Mouse (Mus musculus) MEL (cell line): Measurements from ENCODE around the gene Gmps. TPM values are rescaled to one million over a fixed set of nuclear protein-coding genes. Genes with fewer than 3 reads are reported as not detected.
A peak's percentile ranks its signal among the peaks of the same experiment; 100 is the strongest.

Experiments
- DNase-seq: peaks from one replicate; pipeline ENCODE4 v3.0.0; 2011; ENCODE audit warnings: low read depth, low spot score
- H3K27ac ChIP-seq: 2 replicates; pipeline ENCODE4 v1.5.1; 2012; ENCODE audit warnings: low read depth, mild to moderate bottlenecking, control low read depth, low read length, moderate library complexity; ENCODE audit not compliant: control insufficient read depth
- H3K27me3 ChIP-seq, 2 experiments: fragments of 150-350 bp in 1 of 2; sonication (generic) in 1 of 2; 2 replicates each; pipeline ENCODE4 v1.6.1; 2012; ENCODE audit warnings: low read length in 2 of 2, mild to moderate bottlenecking in 2 of 2, improper control_type of control experiment in 1 of 2, moderate library complexity in 1 of 2; ENCODE audit not compliant: insufficient read depth in 2 of 2, control insufficient read depth in 1 of 2
- H3K36me3 ChIP-seq, 2 experiments: 2 replicates each; pipeline ENCODE4 v1.6.1; 2012 to 2014; ENCODE audit warnings: low read length in 2 of 2, improper control_type of control experiment in 1 of 2, inconsistent platforms in 1 of 2, mild to moderate bottlenecking in 1 of 2; ENCODE audit not compliant: insufficient read depth in 2 of 2, control insufficient read depth in 1 of 2
- H3K4me1 ChIP-seq, 2 experiments: fragments of 150-350 bp in 1 of 2; sonication (generic) in 1 of 2; 2 replicates each; pipeline ENCODE4 v1.6.1; 2012; ENCODE audit warnings: low read length in 2 of 2, improper control_type of control experiment in 1 of 2, mild to moderate bottlenecking in 1 of 2; ENCODE audit not compliant: insufficient read depth in 2 of 2, control insufficient read depth in 1 of 2
- H3K4me3 ChIP-seq, 2 experiments: fragments of 150-350 bp in 1 of 2; sonication (generic) in 1 of 2; 2 replicates each; pipeline ENCODE4 v1.5.1; 2012; ENCODE audit warnings: low read depth in 2 of 2, low read length in 2 of 2, mild to moderate bottlenecking in 2 of 2, moderate library complexity in 2 of 2, control low read depth in 1 of 2, improper control_type of control experiment in 1 of 2; ENCODE audit not compliant: control insufficient read depth in 1 of 2, insufficient read depth in 1 of 2
- H3K79me2 ChIP-seq: 2 replicates; pipeline ENCODE4 v1.6.1; 2012; ENCODE audit warnings: mild to moderate bottlenecking, low read length, moderate library complexity; ENCODE audit not compliant: control insufficient read depth, poor library complexity, insufficient read depth
- H3K9ac ChIP-seq: 2 replicates; pipeline ENCODE4 v1.6.1; 2012; ENCODE audit warnings: low read depth, mild to moderate bottlenecking, control low read depth, low read length, moderate library complexity; ENCODE audit not compliant: control insufficient read depth, poor library complexity, severe bottlenecking
- H3K9me3 ChIP-seq: fragments of 150-350 bp; sonication (generic); replicated peaks from 2 replicates; pipeline ENCODE4 v1.6.1; 2012; ENCODE audit warnings: mild to moderate bottlenecking, low read length, improper control_type of control experiment, moderate library complexity; ENCODE audit not compliant: insufficient read depth
- CTCF ChIP-seq, 3 experiments: IDR thresholded peaks in 2 of 3; conservative IDR thresholded peaks in 1 of 3; 2 replicates each; pipeline ENCODE4 v1.5.1; 2011 to 2012; ENCODE audit warnings: low read length in 3 of 3, low read depth in 2 of 3, mild to moderate bottlenecking in 2 of 3, improper control_type of control experiment in 1 of 3, inconsistent platforms in 1 of 3, mixed read lengths in 1 of 3, moderate library complexity in 1 of 3; ENCODE audit not compliant: control insufficient read depth in 1 of 3, insufficient read depth in 1 of 3, poor library complexity in 1 of 3, severe bottlenecking in 1 of 3
- E2F4 ChIP-seq: IDR thresholded peaks from 2 replicates; pipeline ENCODE4 v1.6.1; 2011; ENCODE audit warnings: low read depth, low read length, improper control_type of control experiment, borderline replicate concordance
- EP300 ChIP-seq, 2 experiments: IDR thresholded peaks; 2 replicates each; pipeline ENCODE4 v1.6.1; 2011; ENCODE audit warnings: improper control_type of control experiment in 2 of 2, low read length in 2 of 2, low read depth in 1 of 2, mild to moderate bottlenecking in 1 of 2
- NRF1 ChIP-seq: IDR thresholded peaks from 2 replicates; pipeline ENCODE4 v1.6.1; 2014; ENCODE audit warnings: low read depth, mild to moderate bottlenecking, inconsistent platforms, low read length, improper control_type of control experiment, moderate library complexity; ENCODE audit not compliant: poor library complexity, insufficient read depth, severe bottlenecking
- POLR2A ChIP-seq, 2 experiments: IDR thresholded peaks; 2 replicates each; pipeline ENCODE4 v1.6.1; 2011 to 2012; ENCODE audit warnings: low read length in 2 of 2, mild to moderate bottlenecking in 2 of 2, control low read depth in 1 of 2, improper control_type of control experiment in 1 of 2, low read depth in 1 of 2, moderate library complexity in 1 of 2; ENCODE audit not compliant: control insufficient read depth in 1 of 2, insufficient read depth in 1 of 2, poor library complexity in 1 of 2
- RAD21 ChIP-seq: IDR thresholded peaks from 2 replicates; pipeline ENCODE4 v1.6.1; 2011; ENCODE audit warnings: mild to moderate bottlenecking, low read depth, low read length, improper control_type of control experiment
- RCOR1 ChIP-seq: IDR thresholded peaks from 2 replicates; pipeline ENCODE4 v1.6.1; 2012; ENCODE audit warnings: low read depth, mild to moderate bottlenecking, inconsistent platforms, low read length, improper control_type of control experiment
- SIN3A ChIP-seq: IDR thresholded peaks from 2 replicates; pipeline ENCODE4 v1.6.1; 2012; ENCODE audit warnings: low read length, improper control_type of control experiment, inconsistent platforms
- SMC3 ChIP-seq: IDR thresholded peaks from 2 replicates; pipeline ENCODE4 v1.6.1; 2011; ENCODE audit warnings: low read depth, low read length, improper control_type of control experiment
- TCF12 ChIP-seq: IDR thresholded peaks from 2 replicates; pipeline ENCODE4 v1.6.1; 2014; ENCODE audit warnings: low read depth, mild to moderate bottlenecking, inconsistent platforms, low read length, improper control_type of control experiment, moderate library complexity
- UBTF ChIP-seq: IDR thresholded peaks from 2 replicates; pipeline ENCODE4 v1.6.1; 2012; ENCODE audit warnings: low read depth, mild to moderate bottlenecking, inconsistent platforms, low read length, improper control_type of control experiment, moderate library complexity, borderline replicate concordance; ENCODE audit not compliant: insufficient read depth
- USF2 ChIP-seq, 2 experiments: IDR thresholded peaks; 2 replicates each; pipeline ENCODE4 v1.6.1; 2011 to 2012; ENCODE audit warnings: improper control_type of control experiment in 2 of 2, low read length in 2 of 2, borderline replicate concordance in 1 of 2, inconsistent platforms in 1 of 2, low read depth in 1 of 2, mild to moderate bottlenecking in 1 of 2; ENCODE audit not compliant: insufficient read depth in 1 of 2
- ZC3H11A ChIP-seq: IDR thresholded peaks from 2 replicates; pipeline ENCODE4 v1.6.1; 2012; ENCODE audit warnings: low read depth, mild to moderate bottlenecking, inconsistent platforms, low read length, improper control_type of control experiment
- ZNF384 ChIP-seq: IDR thresholded peaks from 2 replicates; pipeline ENCODE4 v1.6.1; 2012; ENCODE audit warnings: low read depth, mild to moderate bottlenecking, inconsistent platforms, low read length, improper control_type of control experiment
- polyA plus RNA-seq, 2 experiments: library from polyadenylated mRNA; stranded (reverse) in 1 of 2; unstranded in 1 of 2; fragments of >175 nt in 1 of 2; fragments of >200 nt in 1 of 2; gene quantifications; 2 replicates each; pipeline versions ENCODE4 v1.2.1 to v1.2.4; 2012; ENCODE audit warnings: low replicate concordance in 2 of 2, low read depth in 1 of 2; ENCODE audit not compliant: insufficient read length in 2 of 2, insufficient read depth in 1 of 2, missing spikeins in 1 of 2
- total RNA-seq: library from RNA; depleted of rRNA; stranded (reverse); fragments of 300-350 nt; gene quantifications from 2 replicates; pipeline ENCODE4 v1.2.3, GENCODE M21; 2012; rRNA removed

Gene Gmps
- total and polyA plus RNA-seq, 3 experiments = 31.6 to 59.3 (median 41.8) TPM

DNA sequence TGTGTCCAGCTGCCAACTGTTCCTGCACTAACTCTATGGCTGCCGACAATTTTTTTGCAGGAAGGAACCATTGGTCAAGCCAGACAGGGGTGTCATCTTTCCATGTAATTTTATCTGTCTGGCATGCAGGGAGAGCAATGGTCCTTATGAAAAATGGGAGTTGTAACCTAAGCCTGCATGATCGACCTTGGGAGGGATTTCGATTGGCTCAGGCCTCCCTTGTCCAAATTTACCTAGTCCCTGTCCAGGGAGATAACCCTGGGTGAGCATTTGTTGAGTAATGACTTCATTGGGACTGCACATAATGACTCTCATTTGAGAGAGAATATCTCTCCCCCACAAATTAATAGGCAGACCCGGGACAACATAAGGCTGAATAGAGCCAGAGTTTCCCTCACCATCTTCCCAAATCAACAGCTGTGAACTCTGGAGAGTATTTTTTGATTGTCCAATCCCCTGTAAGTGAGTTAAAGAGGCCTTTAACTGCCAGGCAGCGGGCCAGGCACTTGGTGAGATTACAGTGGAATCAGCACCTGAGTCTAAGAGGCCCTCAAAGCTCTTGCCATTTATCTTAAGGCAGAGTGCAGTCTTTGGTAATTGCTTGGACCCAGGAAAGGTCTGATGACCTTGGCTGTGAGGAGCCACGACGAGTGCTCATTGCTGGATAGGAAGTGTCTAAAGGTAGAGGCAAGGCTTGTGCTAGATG is 62.4 kb downstream of the Gmps start:
- Histone ChIP-seq H3K36me3 (peaks cover 0 to 5% of the 10 kb centered on the region in 2 experiments; a peak in 1 of 4 replicates), H3K4me3 (no peak overlapping the region), H3K9me3 (no peaks in the 10 kb centered on the region), H3K9ac (no peak overlapping the region), H3K27ac (no peak overlapping the region), H3K4me1 (peaks cover 0 to 4% of the 10 kb centered on the region in 2 experiments; a peak in 1 of 4 replicates), H3K79me2 (no peaks in the 10 kb centered on the region), H3K27me3 (no peaks in the 10 kb centered on the region)
- no peak for DNase-seq
- TF ChIP-seq EP300 (IDR thresholded peaks at IDR 0.05; ENCODE audit: low read depth in 1 of 2, low read length in 2 of 2) = no peak

DNA sequence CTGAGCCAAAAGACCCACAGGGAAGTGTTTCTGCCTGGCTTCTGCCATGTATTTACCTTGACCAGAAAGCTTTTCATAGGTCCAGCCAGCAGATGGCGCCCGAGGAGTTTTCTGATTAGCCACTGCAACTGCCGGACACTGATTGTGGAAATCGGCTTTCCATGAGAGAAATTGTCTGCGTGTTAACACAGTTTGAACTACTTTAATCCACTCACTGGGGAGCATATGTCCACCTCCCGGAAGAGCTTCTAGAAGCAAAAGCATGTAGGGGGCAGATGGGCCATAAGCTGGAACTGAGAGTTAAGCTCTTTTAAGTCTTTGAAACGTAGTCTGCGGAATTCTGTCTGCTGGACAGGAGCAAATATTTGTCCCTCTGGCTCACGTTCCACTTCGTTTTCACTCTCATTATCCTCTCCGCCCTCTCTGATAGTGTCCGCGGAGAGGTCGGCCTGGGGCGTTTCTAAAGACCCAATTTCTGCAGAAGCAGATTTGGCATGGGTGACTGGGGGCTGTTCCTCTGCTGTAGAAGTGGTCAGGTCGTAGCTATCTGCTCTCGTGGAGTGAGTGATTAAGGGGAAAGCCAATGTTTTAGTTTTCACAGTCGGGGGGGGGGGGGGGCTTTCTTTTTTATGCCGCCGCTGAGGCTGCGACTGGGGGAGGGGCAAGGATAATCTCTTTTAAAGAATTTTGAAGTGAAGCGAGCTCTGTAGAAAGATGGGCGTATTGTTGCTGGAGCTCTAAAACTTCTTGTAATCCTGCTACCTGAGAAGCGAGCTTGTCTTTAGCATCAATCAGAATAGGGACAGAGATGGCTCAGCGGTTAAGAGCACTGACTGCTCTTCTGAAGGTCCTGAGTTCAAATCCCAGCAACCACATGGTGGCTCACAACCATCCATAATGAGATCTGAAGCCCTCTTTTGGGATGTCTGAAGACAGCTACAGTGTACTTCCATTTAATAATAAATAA is 64.2 kb downstream of the Gmps start:
- Histone ChIP-seq H3K4me1 (peaks cover 0 to 4% of the 10 kb centered on the region in 2 experiments; a peak in 1 of 4 replicates), H3K4me3 (no peak overlapping the region), H3K27ac (no peak overlapping the region), H3K9me3 (no peaks in the 10 kb centered on the region), H3K27me3 (no peaks in the 10 kb centered on the region), H3K79me2 (no peaks in the 10 kb centered on the region), H3K36me3 (peaks cover 0 to 5% of the 10 kb centered on the region in 2 experiments; a peak in 1 of 4 replicates), H3K9ac (no peak overlapping the region)
- TF ChIP-seq TCF12 = no peak
- peak; percentile 16; the same call in 1 of the 2 replicates for TF ChIP-seq RCOR1
- TF ChIP-seq ZNF384 = no peak
- no peak for TF ChIP-seq NRF1
- TF ChIP-seq SIN3A = no peak
- TF ChIP-seq UBTF = no peak
- peak; percentile 80 for TF ChIP-seq RAD21
- TF ChIP-seq E2F4 = no peak
- no peak for TF ChIP-seq POLR2A (IDR thresholded peaks at IDR 0.05; ENCODE audit: control insufficient read depth in 1 of 2, insufficient read depth in 1 of 2, low read depth in 1 of 2, low read length in 2 of 2, poor library complexity in 1 of 2)
- peak; percentile 75 for TF ChIP-seq SMC3
- TF ChIP-seq ZC3H11A = peak; percentile 57; the same call in 1 of the 2 replicates
- peak; percentile 58 to 85 (median 81) for TF ChIP-seq CTCF (IDR thresholded peaks at IDR 0.05 in 2 of 3, conservative IDR thresholded peaks at IDR 0.05 in 1 of 3; ENCODE audit: control insufficient read depth in 1 of 3, insufficient read depth in 1 of 3, low read depth in 2 of 3, low read length in 3 of 3, poor library complexity in 1 of 3, severe bottlenecking in 1 of 3)
- TF ChIP-seq USF2 (IDR thresholded peaks at IDR 0.05; ENCODE audit: borderline replicate concordance in 1 of 2, insufficient read depth in 1 of 2, low read depth in 1 of 2, low read length in 2 of 2) = no peak
- peak; percentile 69 for DNase-seq

Other genes with a start within 250 kb of the Gmps start
- gene Plch1, start 76.6 kb upstream of the Gmps start, total RNA-seq = 0.13 and 0.23 TPM in 2 replicates
- under 1 TPM in 1 of 2 experiments, not detected in 1; 0.01 TPM for gene Plch1, start 76.6 kb upstream of the Gmps start, polyA plus RNA-seq
- gene E130311K13Rik, start 46.6 kb upstream of the Gmps start, total RNA-seq = 3.9 and 4.0 TPM in 2 replicates
- gene E130311K13Rik, start 46.6 kb upstream of the Gmps start, polyA plus RNA-seq = 1 to 10 TPM in 1 of 2 experiments, not detected in 1; 3.9 TPM
- 27.7 and 31.3 TPM in 2 replicates for gene Slc33a1, start 11.3 kb upstream of the Gmps start, total RNA-seq
- 100 to 1,000 TPM in 1 of 2 experiments, 10 to 100 TPM in 1; 27.2 to 123 TPM for gene Slc33a1, start 11.3 kb upstream of the Gmps start, polyA plus RNA-seq
- gene Vmn2r1, start 105.4 kb downstream of the Gmps start, total RNA-seq = not detected in 2 replicates
- under 1 TPM in 1 of 2 experiments, not detected in 1; 0.01 TPM for gene Vmn2r1, start 105.4 kb downstream of the Gmps start, polyA plus RNA-seq
- not detected in 2 replicates for gene Vmn2r2, start 165.8 kb downstream of the Gmps start, total RNA-seq
- not detected for gene Vmn2r2, start 165.8 kb downstream of the Gmps start, polyA plus RNA-seq